Mouse (Mus musculus): Measurements from ENCODE around the gene Trak2.
"Not testable (repeated sequence)": the region's sequence is repeated elsewhere in the genome, so short reads cannot be mapped to it uniquely, and the experiment has no call there.

Trak2 gene

DNA sequence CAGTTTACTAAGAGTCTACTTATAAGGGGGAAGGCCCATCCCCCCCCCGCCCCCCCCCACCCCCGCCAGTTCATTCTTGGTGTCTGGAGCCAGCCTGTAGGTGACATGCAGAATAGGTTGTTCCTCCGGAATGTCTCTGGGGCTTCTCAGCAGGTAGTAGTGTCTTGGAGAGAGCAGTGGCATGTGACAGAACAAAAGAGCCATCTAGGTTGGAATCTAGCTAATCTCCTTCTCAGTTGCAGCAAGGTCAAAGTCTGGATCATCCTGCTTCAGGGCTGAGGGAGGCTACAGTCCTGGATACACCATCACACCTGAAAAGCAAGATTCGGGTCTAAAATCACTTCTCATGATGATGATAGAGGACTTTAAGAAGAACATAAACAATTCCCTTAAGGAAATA is 87.6 kb downstream of the Trak2 start:
- no peak for DNase-seq

DNA sequence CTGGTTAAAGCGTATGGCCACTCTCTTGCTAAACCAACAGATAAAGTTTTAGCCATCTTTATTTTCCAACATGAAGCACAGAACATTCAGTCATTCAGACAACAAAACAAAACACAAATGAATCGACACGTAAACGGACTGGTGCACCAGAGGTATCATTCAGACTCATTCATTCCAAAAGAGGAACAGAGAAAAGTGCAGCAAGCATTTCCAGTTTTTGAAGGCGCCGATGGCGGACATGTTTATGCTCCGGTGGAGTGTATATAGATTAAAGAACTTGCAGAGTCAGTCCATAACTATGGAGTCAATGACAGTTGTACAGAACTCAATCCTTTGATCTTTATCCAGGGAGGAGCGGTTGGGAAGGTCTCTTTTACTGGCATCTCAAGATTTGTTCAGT is 90.0 kb downstream of the Trak2 start:
- not testable (repeated sequence) for DNase-seq

DNA sequence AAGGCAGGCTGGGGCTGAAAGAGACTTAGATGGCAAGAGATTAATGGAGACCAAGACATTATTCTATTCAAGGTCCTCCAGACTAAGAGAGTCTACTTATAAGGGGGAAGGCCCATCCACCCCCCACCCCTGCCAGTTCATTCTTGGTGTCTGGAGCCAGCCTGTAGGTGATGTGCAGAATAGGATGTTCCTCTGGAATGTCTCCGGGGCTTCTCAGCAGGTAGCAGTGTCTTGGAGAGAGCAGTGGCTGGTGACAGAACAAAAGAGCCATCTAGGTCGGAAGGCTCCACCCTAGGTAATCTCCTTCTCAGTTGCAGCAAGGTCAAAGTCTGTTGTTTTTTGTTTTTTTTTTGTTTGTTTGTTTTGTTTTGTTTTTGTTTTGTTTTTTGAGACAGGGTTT is 93.9 kb downstream of the Trak2 start:
- DNase-seq, result not testable (repeated sequence)

DNA sequence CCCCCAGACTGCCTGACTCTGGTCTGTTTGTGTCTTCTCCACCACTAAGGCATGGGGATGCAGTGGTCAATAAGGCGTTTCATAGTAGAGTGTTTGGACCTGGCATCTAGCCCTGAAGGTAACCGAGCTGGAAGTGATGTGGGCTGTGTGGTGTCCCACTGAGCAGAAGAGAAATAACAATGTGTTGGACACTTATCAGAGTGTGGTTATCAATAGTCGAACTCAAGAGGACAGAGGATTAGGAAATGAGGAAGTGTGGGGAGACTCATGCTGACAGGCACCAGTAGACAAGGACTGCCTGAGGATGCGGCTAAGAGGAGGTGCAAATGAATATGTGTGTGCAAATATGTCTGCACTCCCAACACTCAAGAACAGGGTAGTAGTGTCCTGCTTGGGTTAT is 96.7 kb downstream of the Trak2 start:
- DNase-seq, result not testable (repeated sequence)

DNA sequence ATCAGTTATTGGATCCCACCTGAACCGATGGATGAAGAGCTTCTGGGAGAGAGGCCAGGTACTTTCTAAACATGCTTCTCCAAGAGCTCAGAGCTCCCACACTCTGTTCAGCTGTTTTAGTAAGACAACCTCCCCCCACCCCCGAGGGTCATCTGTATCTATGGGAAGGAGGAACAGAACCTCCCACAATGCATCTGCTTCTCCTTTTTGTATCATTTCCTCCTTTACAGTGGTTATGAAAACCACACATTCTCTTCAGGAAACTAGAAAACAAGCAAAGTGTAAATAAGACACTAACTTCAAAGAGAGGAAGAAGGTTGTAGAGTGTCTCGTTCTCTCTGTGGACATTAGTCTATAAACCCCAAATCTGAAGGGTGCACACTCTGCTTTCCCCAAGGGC is 112.6 kb downstream of the Trak2 start:
- not testable (repeated sequence) for DNase-seq

DNA sequence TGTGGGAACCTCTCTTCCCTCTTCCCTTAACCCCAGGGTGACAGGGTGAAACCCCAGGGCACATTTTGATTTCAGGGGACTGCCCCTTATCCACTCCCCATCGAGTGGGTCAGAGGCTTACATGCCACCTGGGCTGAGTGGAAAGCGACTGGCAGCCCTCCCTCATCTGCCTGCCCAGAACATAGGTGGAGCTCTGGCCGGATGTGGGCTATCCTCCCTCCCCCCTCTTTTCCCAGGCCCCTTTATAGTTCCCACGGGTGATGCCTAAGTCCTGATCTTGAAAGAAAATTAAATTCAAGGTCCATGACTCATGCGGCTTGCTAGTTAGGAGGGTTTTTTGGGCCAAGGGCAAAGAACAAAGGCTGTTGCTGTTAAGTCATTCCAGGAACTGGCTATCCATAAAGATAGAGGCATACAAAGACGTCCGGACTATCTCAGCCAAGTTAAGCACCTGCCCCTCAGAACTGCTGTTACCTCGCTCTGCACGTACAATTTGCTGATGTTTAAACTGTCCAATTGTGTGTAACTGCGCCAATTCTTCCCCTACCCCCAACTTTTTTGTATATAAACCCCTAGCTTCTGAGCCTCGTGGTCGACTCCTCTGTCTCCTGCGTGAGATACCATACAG is 113.4 kb downstream of the Trak2 start:
- peak; percentile 7 for DNase-seq

DNA sequence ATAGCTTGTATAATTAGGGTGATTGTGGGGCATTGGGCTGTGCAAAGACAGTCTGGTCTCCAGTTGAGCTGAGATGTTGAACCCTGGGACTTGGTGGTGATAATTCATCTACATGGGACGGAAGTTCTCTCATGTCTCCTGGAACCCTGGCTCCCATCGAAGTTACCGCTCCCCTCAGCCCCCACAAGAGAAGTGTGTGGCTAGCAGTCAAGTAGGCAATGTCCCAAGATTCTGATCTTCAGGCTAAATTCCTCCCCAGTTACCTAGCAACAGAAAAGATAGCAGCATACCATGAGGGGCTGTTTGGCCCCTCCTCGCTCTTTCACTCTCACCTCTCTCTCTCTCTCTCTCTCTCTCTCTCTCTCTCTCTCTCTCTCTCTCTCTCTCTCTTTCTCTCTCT is 114.1 kb downstream of the Trak2 start:
- not testable (repeated sequence) for DNase-seq

DNA sequence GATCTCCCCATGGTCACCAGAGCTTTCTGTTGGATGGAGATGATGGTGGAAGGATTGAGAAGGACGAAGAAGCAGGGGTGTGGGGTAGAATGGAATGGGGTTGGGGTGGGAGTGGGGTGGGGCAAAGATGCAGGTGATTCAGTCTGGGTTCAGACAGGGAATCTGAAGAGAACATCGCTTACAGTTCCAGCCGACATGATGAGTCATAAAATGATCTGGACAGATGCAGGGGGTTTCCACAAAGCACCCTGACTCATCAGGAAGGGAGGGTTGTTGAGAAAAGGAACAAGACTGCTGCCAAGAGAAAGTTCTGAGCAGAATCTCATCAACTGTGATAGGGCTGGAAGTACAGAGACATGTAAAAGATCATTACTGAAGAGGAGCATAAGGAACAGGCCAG is 116.4 kb downstream of the Trak2 start:
- not testable (repeated sequence) for DNase-seq

All from lung, postnatal 14 days (tissue).